ENCODE assay signal across 10 mouse cellular contexts in genomic region chr1:79832719-79833404, GRCm38 (mm10). TPM values are rescaled to one million over a fixed set of nuclear protein-coding genes. Genes with fewer than 3 reads are reported as not detected.
DNase-seq lines count a peak whose midpoint lies in the region; ATAC-seq lines count a peak whose summit lies in the region.
"Had no signal": no experiment of that assay in that cellular context is flagged by ENCODE, and none has a peak within 500 bp of the region (broad histone marks: within the 10 kb centered on the region; RNA-seq: fewer than 3 reads in every experiment).

No protein-coding gene starts in this region.

- no peak overlapping the region for H3K9ac ChIP-seq in forebrain, embryonic 16.5 days (replicated peaks; ENCODE audit: low read depth, low read length)

- ATAC-seq in forebrain, embryonic 16.5 days, result peak; percentile 91

- H3K27me3 ChIP-seq in forebrain, embryonic 16.5 days (replicated peaks; ENCODE audit: control insufficient read depth, insufficient read depth, low read length), result no peaks in the 10 kb centered on the region

- WGBS in forebrain, embryonic 16.5 days, result 30% methylated on average over 16 of the region's 16 CpGs

- no peak overlapping the region for H3K27ac ChIP-seq in forebrain, embryonic 16.5 days (ENCODE audit: low read length)

- no peaks in the 10 kb centered on the region for H3K36me3 ChIP-seq in forebrain, embryonic 16.5 days (ENCODE audit: control insufficient read depth, insufficient read depth)

- no peaks in the 10 kb centered on the region for H3K9me3 ChIP-seq in forebrain, embryonic 16.5 days (ENCODE audit: control insufficient read depth, low read length)

- no peak overlapping the region for H3K4me3 ChIP-seq in forebrain, embryonic 16.5 days (replicated peaks; ENCODE audit: low read length)

- peaks cover 3% of the 10 kb centered on the region for H3K4me1 ChIP-seq in forebrain, embryonic 16.5 days (replicated peaks; ENCODE audit: control insufficient read depth, insufficient read depth, low read length)

- H3K4me2 ChIP-seq in forebrain, embryonic 16.5 days (ENCODE audit: low read length), result no peak overlapping the region

- DNase-seq in heart, adult 11 months, result peak; percentile 44
- no peak for DNase-seq in heart, adult 8-10 months (ENCODE audit: low spot score)
- DNase-seq in brain, adult 2 months (ENCODE audit: low read depth, low spot score), result peak; percentile 27
- DNase-seq in lung, postnatal 36 days, result peak; percentile 19
- no peak for DNase-seq in frontal cortex, postnatal 36 days (ENCODE audit: low spot score in 2 of 2)
- no peak for DNase-seq in left cerebral cortex, adult 18-20 months (ENCODE audit: low spot score in 2 of 2)
- DNase-seq in T-cell, adult 2 months (ENCODE audit: low spot score), result no peak
- DNase-seq: adrenal gland, postnatal 10 days had no signal

RNA-seq across cellular contexts. Expression of gene Serpine2, which starts 28.1 kb away (rescaled TPM):
- 10 to 100 TPM; 16.6 to 24.1 (median 21.8) TPM for total RNA-seq in heart, adult 8-10 months (2022)
- polyA plus RNA-seq in forebrain, embryonic 16.5 days (2015; fragmentation: Nextera tagmentation; extraction: Ambion mirVana), result 65.2 and 82.0 TPM in 2 replicates
- total RNA-seq in left cerebral cortex, adult 18-20 months (2021), result 100 to 1,000 TPM; 128 to 135 TPM
- total RNA-seq: monocyte, adult 5-6 weeks had no signal

RNA-seq across cellular contexts. Expression of gene Wdfy1, which starts 56.9 kb away (rescaled TPM):
- 10 to 100 TPM; 14.7 to 17.5 (median 16.2) TPM for total RNA-seq in heart, adult 8-10 months (2022)
- 77.5 and 88.1 TPM in 2 replicates for polyA plus RNA-seq in forebrain, embryonic 16.5 days (2015; fragmentation: Nextera tagmentation; extraction: Ambion mirVana)
- 10 to 100 TPM; 39.1 to 43.4 TPM for total RNA-seq in left cerebral cortex, adult 18-20 months (2021)

RNA-seq across cellular contexts. Expression of gene Mrpl44, which starts 57.0 kb away (rescaled TPM):
- 10 to 100 TPM; 69.6 to 73.3 (median 72.1) TPM for total RNA-seq in heart, adult 8-10 months (2022)
- polyA plus RNA-seq in forebrain, embryonic 16.5 days (2015; fragmentation: Nextera tagmentation; extraction: Ambion mirVana), result 44.3 TPM in 2 replicates
- total RNA-seq in left cerebral cortex, adult 18-20 months (2021), result 10 to 100 TPM; 29.3 to 33.2 TPM

Comparison
In these comparisons a context has a peak if more than half of its experiments do, and no peak if none do; other contexts are left out.
1. DNase-seq: peak in heart, adult 11 months (single experiment), brain, adult 2 months (single experiment) and lung, postnatal 36 days (single experiment); none in heart, adult 8-10 months (single experiment), frontal cortex, postnatal 36 days (0 of 2), left cerebral cortex, adult 18-20 months (0 of 2) and T-cell, adult 2 months (single experiment).
2. RNA of gene Serpine2, which starts 28.1 kb away (total RNA-seq): 128 to 135 TPM in left cerebral cortex, adult 18-20 months; 16.6 to 24.1 TPM in heart, adult 8-10 months; every median in the first group is over 4 times any median in the second.